ENCODE assay signal across 15 mouse cellular contexts in genomic region chr6:94391134-94391533, GRCm38 (mm10).
DNase-seq lines count a peak whose midpoint lies in the region; ATAC-seq lines count a peak whose summit lies in the region.
"Had no signal": no experiment of that assay in that cellular context is flagged by ENCODE, and none has a peak within 500 bp of the region (broad histone marks: within the 10 kb centered on the region; RNA-seq: fewer than 3 reads in every experiment).

No protein-coding gene starts in this region.

- H3K4me2 ChIP-seq in heart, embryonic 15.5 days: no peak overlapping the region
- H3K4me2 ChIP-seq in forebrain, embryonic 12.5 days: no peak overlapping the region
- H3K4me2 ChIP-seq: hindbrain, embryonic 12.5 days; neural tube, embryonic 13.5 days had no signal

- H3K4me3 ChIP-seq in heart, embryonic 15.5 days: no peak overlapping the region
- H3K4me3 ChIP-seq in forebrain, embryonic 12.5 days (replicated peaks): no peak overlapping the region
- H3K4me3 ChIP-seq: embryonic facial prominence, embryonic 10.5 days; hindbrain, embryonic 12.5 days; layer of hippocampus, adult 2 months; neural tube, embryonic 13.5 days had no signal

- no peaks in the 10 kb centered on the region for H3K36me3 ChIP-seq in heart, embryonic 15.5 days
- H3K36me3 ChIP-seq in forebrain, embryonic 12.5 days (replicated peaks): no peaks in the 10 kb centered on the region
- H3K36me3 ChIP-seq: embryonic facial prominence, embryonic 10.5 days; hindbrain, embryonic 12.5 days; neural tube, embryonic 13.5 days had no signal

- H3K9me3 ChIP-seq in heart, embryonic 15.5 days (replicated peaks): no peaks in the 10 kb centered on the region
- H3K9me3 ChIP-seq in forebrain, embryonic 12.5 days: no peaks in the 10 kb centered on the region
- H3K9me3 ChIP-seq: embryonic facial prominence, embryonic 10.5 days; hindbrain, embryonic 12.5 days; neural tube, embryonic 13.5 days had no signal

- peaks cover 47% of the 10 kb centered on the region for H3K4me1 ChIP-seq in heart, embryonic 15.5 days (replicated peaks)
- no peaks in the 10 kb centered on the region for H3K4me1 ChIP-seq in forebrain, embryonic 12.5 days
- H3K4me1 ChIP-seq: hindbrain, embryonic 12.5 days; neural tube, embryonic 13.5 days had no signal

- no peaks in the 10 kb centered on the region for H3K27me3 ChIP-seq in heart, embryonic 15.5 days
- H3K27me3 ChIP-seq in forebrain, embryonic 12.5 days: no peaks in the 10 kb centered on the region
- H3K27me3 ChIP-seq: hindbrain, embryonic 12.5 days; neural tube, embryonic 13.5 days had no signal

- no peak for ATAC-seq in heart, embryonic 15.5 days (replicated peaks; ENCODE audit: insufficient number of reproducible peaks, insufficient read depth, low FRiP score, low read depth)
- ATAC-seq in forebrain, embryonic 12.5 days (ENCODE audit: low FRiP score): no peak

- peak overlapping the region; percentile 74 for H3K27ac ChIP-seq in heart, embryonic 15.5 days
- H3K27ac ChIP-seq in forebrain, embryonic 12.5 days: no peak overlapping the region
- H3K27ac ChIP-seq: embryonic facial prominence, embryonic 10.5 days; hindbrain, embryonic 12.5 days; layer of hippocampus, adult 2 months; liver, embryonic 14.5 days; neural tube, embryonic 13.5 days had no signal

- no peak for DNase-seq in heart, adult 18-20 months
- peak; percentile 24 for DNase-seq in Muller cell, postnatal 12 days (ENCODE audit: inconsistent ontology term)
- peak; percentile 78 for DNase-seq in kidney, adult 18-20 months
- DNase-seq in kidney, postnatal 25 days: peak; percentile 76 to 88
- DNase-seq in gastrocnemius, postnatal 36 days: no peak
- DNase-seq in thymus, postnatal 0 days (ENCODE audit: low spot score): no peak
- DNase-seq: adrenal gland, postnatal 14 days; cerebellum, postnatal 10 days had no signal

- no peak overlapping the region for H3K9ac ChIP-seq in heart, embryonic 15.5 days
- H3K9ac ChIP-seq in forebrain, embryonic 12.5 days: no peak overlapping the region
- H3K9ac ChIP-seq: hindbrain, embryonic 12.5 days; liver, embryonic 14.5 days; neural tube, embryonic 13.5 days had no signal

- 39% methylated on average over 5 of the region's 5 CpGs for WGBS in heart, embryonic 15.5 days
- 75% methylated on average over 5 of the region's 5 CpGs for WGBS in forebrain, embryonic 12.5 days

- intact Hi-C loops in gastrocnemius, postnatal 36 days (cut with DNase I): no loop called here

Comparison
In these comparisons a context has a peak if more than half of its experiments do, and no peak if none do; other contexts are left out.
1. DNase-seq: peak in Muller cell, postnatal 12 days (single experiment), kidney, adult 18-20 months (single experiment) and kidney, postnatal 25 days (2 of 2); none in heart, adult 18-20 months (0 of 2), gastrocnemius, postnatal 36 days (0 of 2) and thymus, postnatal 0 days (single experiment).